Mouse (Mus musculus): ENCODE measurements around the gene Gm16181.
A peak's percentile ranks its signal among the peaks of the same experiment; 100 is the strongest.
"Not testable (repeated sequence)": the region's sequence is repeated elsewhere in the genome, so short reads cannot be mapped to it uniquely, and the experiment has no call there.

Gene Gm16181

GRCm38 (mm10) chr17:35233114-35233980 lies 12.7 kb downstream of the Gm16181 start, which contains the start of gene Atp6v1g2:
Atp6v1g2 (plus strand) TSS chr17:35233660.
- no peak for DNase-seq

GRCm38 (mm10) chr17:35234090-35234489 lies 13.5 kb downstream of the Gm16181 start:
- not testable (repeated sequence) for DNase-seq

GRCm38 (mm10) chr17:35234903-35235302 lies 14.3 kb downstream of the Gm16181 start:
- peak in 1 of 2 experiments; percentile 53 for DNase-seq

GRCm38 (mm10) chr17:35235614-35236389 lies 15.2 kb downstream of the Gm16181 start, which contains the start of gene Nfkbil1:
Nfkbil1 (minus strand) TSS chr17:35235792.
- DNase-seq = peak; percentile 89 to 93

- peak; percentile 99 to 100 for DNase-seq
Measured at GRCm38 (mm10) chr17:35236390-35236746, 15.7 kb downstream of the Gm16181 start.

GRCm38 (mm10) chr17:35236996-35237395 lies 16.4 kb downstream of the Gm16181 start:
- peak; percentile 58 to 59 for DNase-seq

- no peak for DNase-seq
Measured at GRCm38 (mm10) chr17:35237504-35237903, 16.9 kb downstream of the Gm16181 start.

- DNase-seq = no peak
Measured at GRCm38 (mm10) chr17:35239700-35240099, 19.1 kb downstream of the Gm16181 start.

- peak in 1 of 2 experiments; percentile 38 for DNase-seq
Measured at GRCm38 (mm10) chr17:35240384-35241304, 20.0 kb downstream of the Gm16181 start.

GRCm38 (mm10) chr17:35241305-35242014 lies 20.8 kb downstream of the Gm16181 start, which contains the start of gene Ddx39b:
Ddx39b (plus strand) TSS chr17:35241746.
- DNase-seq = peak; percentile 95 to 97

GRCm38 (mm10) chr17:35242015-35242941 lies 21.6 kb downstream of the Gm16181 start:
- peak; percentile 43 to 52 for DNase-seq

- DNase-seq = peak; percentile 60 to 61
Measured at GRCm38 (mm10) chr17:35243086-35243485, 22.5 kb downstream of the Gm16181 start.

- no peak for DNase-seq
Measured at GRCm38 (mm10) chr17:35244999-35245398, 24.4 kb downstream of the Gm16181 start.

GRCm38 (mm10) chr17:35245731-35246623 lies 25.3 kb downstream of the Gm16181 start:
- DNase-seq = peak in 1 of 2 experiments; percentile 24

- no peak for DNase-seq
Measured at GRCm38 (mm10) chr17:35247144-35247543, 26.5 kb downstream of the Gm16181 start.

GRCm38 (mm10) chr17:35248986-35249385 lies 28.4 kb downstream of the Gm16181 start:
- no peak for DNase-seq

- no peak for DNase-seq
Measured at GRCm38 (mm10) chr17:35249451-35250197, 29.0 kb downstream of the Gm16181 start.

GRCm38 (mm10) chr17:35250348-35251120 lies 29.9 kb downstream of the Gm16181 start:
- no peak for DNase-seq

Data from cerebellum, adult 18-20 months (tissue).